Mouse (Mus musculus): ENCODE results near the gene Ncor2. TPM values are rescaled to one million over a fixed set of nuclear protein-coding genes. Genes with fewer than 3 reads are reported as not detected.

Gene Ncor2
- polyA plus RNA-seq, 1 experiment = 46.9 TPM

DNA sequence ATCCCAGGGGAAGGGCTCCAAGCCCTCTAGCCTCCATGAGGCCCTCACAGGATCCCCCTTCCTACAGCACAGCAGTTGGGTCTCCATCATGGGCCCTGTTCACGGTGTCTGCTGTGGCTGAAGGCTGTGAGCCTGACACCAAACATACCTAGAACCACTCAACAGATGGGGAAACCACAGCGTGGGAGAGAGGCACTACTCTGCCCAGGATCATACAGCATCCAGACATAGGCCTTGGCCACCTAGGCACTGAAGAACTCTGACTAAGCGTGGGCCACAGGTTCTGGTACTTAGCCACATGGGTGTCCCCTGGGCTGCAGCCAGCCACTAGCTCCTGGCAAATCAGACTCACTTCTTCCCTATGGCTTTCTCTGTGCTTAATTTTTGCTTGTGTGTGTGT is 48.6 kb downstream of the Ncor2 start:
- TF ChIP-seq POLR2A (IDR thresholded peaks at IDR 0.05; ENCODE audit: borderline replicate concordance, control insufficient read depth, low read depth, low read length) (no peak), CTCF (IDR thresholded peaks at IDR 0.05; ENCODE audit: control insufficient read depth, insufficient read depth, low read length) (no peak)
- Histone ChIP-seq H3K4me1 (ENCODE audit: control insufficient read depth, insufficient read depth, low read length) (no peaks in the 10 kb centered on the region), H3K4me3 (replicated peaks; ENCODE audit: control insufficient read depth, low read depth, low read length) (no peak overlapping the region), H3K27ac (ENCODE audit: control insufficient read depth, insufficient read depth, low read depth, low read length, poor library complexity) (no peak overlapping the region)
- WGBS = 73% methylated on average over 3 of the region's 3 CpGs

DNA sequence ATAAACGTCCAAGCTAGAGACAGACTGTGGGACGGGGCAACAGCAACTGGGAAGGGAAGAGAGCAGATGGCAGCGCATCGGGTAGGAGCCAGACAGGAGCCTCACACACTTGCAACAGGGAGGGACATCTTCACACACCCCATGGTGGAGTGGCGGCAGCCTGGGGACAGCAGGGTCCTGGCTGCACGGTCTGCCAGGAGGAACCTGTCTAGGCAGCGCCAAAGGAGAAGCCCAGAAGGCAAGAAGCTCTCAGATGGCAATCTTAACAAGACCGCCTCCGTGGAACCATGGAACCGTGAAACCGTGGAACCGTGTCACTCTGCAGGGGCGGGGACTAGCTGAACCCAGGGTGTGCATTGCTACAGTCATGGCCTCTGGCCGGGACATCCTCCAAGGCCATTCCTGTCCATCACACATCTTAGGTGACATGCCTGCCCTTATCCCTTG is 50.1 kb downstream of the Ncor2 start:
- Histone ChIP-seq H3K27ac (ENCODE audit: control insufficient read depth, insufficient read depth, low read depth, low read length, poor library complexity) (no peak overlapping the region), H3K4me3 (replicated peaks; ENCODE audit: control insufficient read depth, low read depth, low read length) (no peak overlapping the region), H3K4me1 (ENCODE audit: control insufficient read depth, insufficient read depth, low read length) (no peaks in the 10 kb centered on the region)
- TF ChIP-seq POLR2A (IDR thresholded peaks at IDR 0.05; ENCODE audit: borderline replicate concordance, control insufficient read depth, low read depth, low read length) (no peak), CTCF (IDR thresholded peaks at IDR 0.05; ENCODE audit: control insufficient read depth, insufficient read depth, low read length) (no peak)
- WGBS = 72% methylated on average over 14 of the region's 14 CpGs

DNA sequence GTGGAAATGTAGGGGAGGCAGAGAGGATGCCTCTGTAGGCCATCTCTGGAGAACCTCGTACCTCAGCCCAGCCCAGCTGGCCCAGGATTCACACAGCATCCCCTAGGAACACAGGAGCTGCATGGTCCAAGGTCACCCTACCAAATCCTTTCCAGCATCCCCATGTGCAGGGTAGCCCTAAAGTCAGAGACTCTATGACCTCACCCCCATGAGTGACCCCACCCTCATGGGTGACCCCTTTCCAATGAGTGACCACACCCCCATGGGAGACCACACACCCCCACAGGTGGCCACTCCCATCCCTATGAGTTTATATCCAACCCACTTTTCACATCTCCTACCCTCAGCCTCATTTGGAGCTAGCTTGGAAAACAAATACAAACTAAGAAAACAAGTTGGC is 51.1 kb downstream of the Ncor2 start:
- Histone ChIP-seq H3K4me1 (ENCODE audit: control insufficient read depth, insufficient read depth, low read length) (no peaks in the 10 kb centered on the region), H3K4me3 (replicated peaks; ENCODE audit: control insufficient read depth, low read depth, low read length) (no peak overlapping the region), H3K27ac (ENCODE audit: control insufficient read depth, insufficient read depth, low read depth, low read length, poor library complexity) (no peak overlapping the region)
- WGBS = 82% methylated on average over 1 of the region's 1 CpGs
- TF ChIP-seq POLR2A (IDR thresholded peaks at IDR 0.05; ENCODE audit: borderline replicate concordance, control insufficient read depth, low read depth, low read length) (no peak), CTCF (IDR thresholded peaks at IDR 0.05; ENCODE audit: control insufficient read depth, insufficient read depth, low read length) (no peak)

DNA sequence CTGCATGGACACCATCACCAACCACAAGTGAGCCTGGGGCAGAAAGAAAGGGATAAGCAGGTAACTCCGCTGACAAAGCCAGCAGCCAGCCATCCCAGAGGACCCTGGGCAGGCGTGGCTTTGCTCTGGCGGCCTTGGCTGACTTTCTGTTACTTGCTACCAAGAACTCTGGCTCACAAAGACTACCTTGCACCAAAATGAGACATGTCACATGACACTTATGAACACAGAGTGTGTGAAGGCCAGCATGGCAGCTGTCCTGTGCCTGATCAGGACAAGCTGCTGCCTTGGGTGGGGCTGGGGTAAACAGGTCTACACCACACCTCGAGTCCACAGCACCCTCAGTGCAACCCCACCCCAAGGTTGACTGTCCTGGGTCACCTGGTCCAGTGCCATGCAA is 51.6 kb downstream of the Ncor2 start:
- no peaks in the 10 kb centered on the region for H3K4me1 ChIP-seq (ENCODE audit: control insufficient read depth, insufficient read depth, low read length)
- 82% methylated on average over 4 of the region's 4 CpGs for WGBS
- no peak overlapping the region for H3K4me3 ChIP-seq (replicated peaks; ENCODE audit: control insufficient read depth, low read depth, low read length)
- no peak overlapping the region; the same call in 1 of the 2 replicates for H3K27ac ChIP-seq (ENCODE audit: control insufficient read depth, insufficient read depth, low read depth, low read length, poor library complexity)
- TF ChIP-seq CTCF (IDR thresholded peaks at IDR 0.05; ENCODE audit: control insufficient read depth, insufficient read depth, low read length) = no peak
- no peak for TF ChIP-seq POLR2A (IDR thresholded peaks at IDR 0.05; ENCODE audit: borderline replicate concordance, control insufficient read depth, low read depth, low read length)

DNA sequence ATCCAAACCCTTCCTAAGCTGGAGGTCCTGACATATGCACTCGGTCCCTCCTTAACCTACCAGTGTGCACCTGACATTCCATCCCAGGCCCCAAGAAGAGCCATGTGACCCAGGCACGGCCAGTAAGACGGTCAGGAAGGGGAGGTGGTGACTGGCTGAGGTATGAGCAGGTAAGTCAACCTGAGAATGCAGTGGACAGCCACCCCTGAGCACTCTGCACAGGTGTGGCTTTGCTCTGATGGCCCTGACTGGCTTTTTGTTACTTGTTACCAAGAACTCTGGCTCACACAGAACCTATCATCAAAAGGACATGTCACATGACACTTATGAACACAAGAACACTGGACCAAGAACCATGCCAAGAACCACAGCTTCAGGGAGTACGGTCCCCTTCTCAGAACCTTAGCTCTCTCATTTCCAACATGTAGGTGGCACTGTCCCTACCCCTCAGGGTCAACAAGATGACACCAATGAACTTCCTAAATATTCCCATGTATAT is 53.0 kb downstream of the Ncor2 start:
- WGBS = 85% methylated on average over 4 of the region's 4 CpGs
- H3K4me1 ChIP-seq (ENCODE audit: control insufficient read depth, insufficient read depth, low read length) = no peaks in the 10 kb centered on the region

DNA sequence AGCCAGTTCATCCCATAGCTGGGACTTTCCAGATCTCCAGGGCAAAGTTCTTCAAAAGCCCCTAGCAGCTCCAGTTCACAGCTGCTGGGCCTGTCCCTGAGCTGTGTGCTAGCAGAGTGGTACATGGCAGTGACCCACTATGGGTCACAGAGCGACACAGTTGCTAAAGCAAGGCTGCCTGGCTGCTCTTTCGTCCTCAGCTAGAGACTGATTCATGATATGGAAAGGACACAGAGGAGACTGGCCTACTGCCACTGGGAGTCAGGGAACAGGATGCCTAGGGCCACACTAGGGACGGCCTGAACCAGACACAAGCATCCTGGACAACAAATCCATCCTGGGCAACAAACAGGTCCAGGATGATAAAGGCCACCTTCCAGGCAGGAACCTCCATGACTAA is 53.8 kb downstream of the Ncor2 start:
- Histone ChIP-seq H3K27ac (ENCODE audit: control insufficient read depth, insufficient read depth, low read depth, low read length, poor library complexity) (no peak overlapping the region), H3K4me3 (replicated peaks; ENCODE audit: control insufficient read depth, low read depth, low read length) (no peak overlapping the region), H3K4me1 (ENCODE audit: control insufficient read depth, insufficient read depth, low read length) (no peaks in the 10 kb centered on the region)
- TF ChIP-seq POLR2A (IDR thresholded peaks at IDR 0.05; ENCODE audit: borderline replicate concordance, control insufficient read depth, low read depth, low read length) = no peak
- TF ChIP-seq CTCF (IDR thresholded peaks at IDR 0.05; ENCODE audit: control insufficient read depth, insufficient read depth, low read length) = no peak
- 71% methylated on average over 3 of the region's 3 CpGs for WGBS

More for the DNA sequence above, 53.0 kb downstream of the Ncor2 start:
- TF ChIP-seq POLR2A (IDR thresholded peaks at IDR 0.05; ENCODE audit: borderline replicate concordance, control insufficient read depth, low read depth, low read length) = no peak
- TF ChIP-seq CTCF (IDR thresholded peaks at IDR 0.05; ENCODE audit: control insufficient read depth, insufficient read depth, low read length) = no peak
- H3K27ac ChIP-seq (ENCODE audit: control insufficient read depth, insufficient read depth, low read depth, low read length, poor library complexity) = no peak overlapping the region
- H3K4me3 ChIP-seq (replicated peaks; ENCODE audit: control insufficient read depth, low read depth, low read length) = no peak overlapping the region

DNA sequence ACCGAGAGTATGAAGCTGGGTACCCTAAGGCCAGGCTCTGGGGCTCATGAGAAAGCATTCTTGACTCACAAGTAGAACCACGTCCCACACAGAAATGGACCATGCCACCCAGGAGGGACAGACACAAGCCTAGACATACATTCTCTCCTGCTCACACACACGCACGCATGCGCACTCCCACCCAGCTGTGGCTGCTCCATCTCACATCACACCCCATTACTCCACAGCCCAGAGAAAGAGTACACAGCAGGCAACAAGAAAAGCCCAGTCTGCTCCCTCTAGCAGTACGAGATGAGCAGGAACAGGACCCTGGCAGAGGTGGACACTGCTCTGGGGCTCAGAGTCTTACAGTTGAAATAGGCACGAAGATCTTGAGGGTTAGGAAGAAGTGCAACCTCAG is 55.0 kb downstream of the Ncor2 start:
- Histone ChIP-seq H3K4me1 (ENCODE audit: control insufficient read depth, insufficient read depth, low read length) (no peaks in the 10 kb centered on the region), H3K4me3 (replicated peaks; ENCODE audit: control insufficient read depth, low read depth, low read length) (no peak overlapping the region), H3K27ac (ENCODE audit: control insufficient read depth, insufficient read depth, low read depth, low read length, poor library complexity) (no peak overlapping the region)
- TF ChIP-seq CTCF (IDR thresholded peaks at IDR 0.05; ENCODE audit: control insufficient read depth, insufficient read depth, low read length) = no peak
- no peak for TF ChIP-seq POLR2A (IDR thresholded peaks at IDR 0.05; ENCODE audit: borderline replicate concordance, control insufficient read depth, low read depth, low read length)
- 86% methylated on average over 7 of the region's 7 CpGs for WGBS

DNA sequence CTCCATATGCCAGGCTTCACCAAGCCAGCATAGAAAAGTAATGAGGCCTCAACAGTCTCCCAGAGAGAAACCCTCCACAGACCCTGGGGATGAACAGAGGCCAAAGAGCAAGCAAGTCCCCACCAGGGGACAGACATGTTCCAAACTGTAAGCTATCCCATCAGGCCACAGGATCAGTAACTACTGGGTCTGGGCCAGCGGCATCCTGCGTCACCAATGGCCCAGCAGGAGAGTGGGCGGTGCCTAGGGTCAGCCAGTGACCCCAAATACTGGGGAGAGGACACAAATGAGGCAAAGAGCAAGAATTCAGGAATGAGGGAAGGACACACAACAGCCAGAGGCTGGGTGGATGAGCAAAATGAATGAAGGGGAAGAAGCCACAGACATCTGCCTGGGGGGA is 55.8 kb downstream of the Ncor2 start:
- 76% methylated on average over 3 of the region's 3 CpGs for WGBS
- no peak overlapping the region for H3K27ac ChIP-seq (ENCODE audit: control insufficient read depth, insufficient read depth, low read depth, low read length, poor library complexity)
- no peak overlapping the region for H3K4me3 ChIP-seq (replicated peaks; ENCODE audit: control insufficient read depth, low read depth, low read length)
- TF ChIP-seq POLR2A (IDR thresholded peaks at IDR 0.05; ENCODE audit: borderline replicate concordance, control insufficient read depth, low read depth, low read length) = no peak
- no peak for TF ChIP-seq CTCF (IDR thresholded peaks at IDR 0.05; ENCODE audit: control insufficient read depth, insufficient read depth, low read length)
- H3K4me1 ChIP-seq (ENCODE audit: control insufficient read depth, insufficient read depth, low read length) = no peaks in the 10 kb centered on the region

DNA sequence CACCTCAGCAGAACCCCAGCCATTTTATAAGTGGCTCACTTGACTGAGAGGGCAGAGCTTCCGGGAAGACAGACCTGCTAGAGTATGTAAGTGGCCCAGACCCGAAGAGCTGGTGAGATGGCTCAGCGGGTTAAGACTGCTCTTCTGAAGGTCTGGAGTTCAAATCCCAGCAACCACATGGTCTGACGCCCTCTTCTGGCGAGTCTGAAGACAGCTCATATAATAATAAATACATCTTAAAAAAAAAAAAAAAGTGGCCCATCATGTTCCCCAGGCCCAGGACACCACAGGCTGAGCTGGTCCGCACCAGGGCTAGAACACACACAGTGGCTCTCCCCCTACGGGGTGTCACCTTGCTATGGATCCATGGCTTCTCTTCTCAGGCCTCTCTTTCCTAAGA is 56.5 kb downstream of the Ncor2 start:
- H3K4me1 ChIP-seq (ENCODE audit: control insufficient read depth, insufficient read depth, low read length) = no peaks in the 10 kb centered on the region
- TF ChIP-seq POLR2A (IDR thresholded peaks at IDR 0.05; ENCODE audit: borderline replicate concordance, control insufficient read depth, low read depth, low read length) (no peak), CTCF (IDR thresholded peaks at IDR 0.05; ENCODE audit: control insufficient read depth, insufficient read depth, low read length) (no peak)
- WGBS = 89% methylated on average over 7 of the region's 7 CpGs

More for the DNA sequence above, 56.5 kb downstream of the Ncor2 start:
- Histone ChIP-seq H3K27ac (ENCODE audit: control insufficient read depth, insufficient read depth, low read depth, low read length, poor library complexity) (no peak overlapping the region), H3K4me3 (replicated peaks; ENCODE audit: control insufficient read depth, low read depth, low read length) (no peak overlapping the region)
